Mouse (Mus musculus): ENCODE measurements around the gene Etnppl.

Gene Etnppl

GRCm38 (mm10) chr3:130677671-130678460, 60.6 kb downstream of the Etnppl start:
- no peak for DNase-seq (ENCODE audit: low spot score)

GRCm38 (mm10) chr3:130681226-130681625, 64.0 kb downstream of the Etnppl start:
- no peak for DNase-seq (ENCODE audit: low spot score)

DNA sequence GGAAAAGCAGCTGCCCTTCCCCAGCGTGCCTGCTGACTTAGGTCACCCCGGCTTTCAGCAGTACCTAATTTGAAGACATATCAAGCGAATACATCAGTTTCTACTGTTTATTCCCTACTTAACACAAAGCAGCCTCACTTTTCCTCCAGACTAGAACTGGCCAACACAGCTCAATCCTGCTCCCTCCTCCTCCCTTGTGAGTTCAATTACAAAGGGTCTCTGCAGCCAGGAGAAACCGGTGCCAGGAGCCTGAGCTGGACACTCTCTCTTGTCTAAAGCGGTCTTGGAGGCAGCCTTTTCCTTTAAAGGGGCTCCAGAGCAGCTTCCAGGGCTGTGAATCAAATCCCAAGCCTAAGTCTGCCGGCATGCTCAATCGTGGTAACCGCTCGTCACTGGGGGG, 64.9 kb downstream of the Etnppl start:
- DNase-seq (ENCODE audit: low spot score): no peak

DNA sequence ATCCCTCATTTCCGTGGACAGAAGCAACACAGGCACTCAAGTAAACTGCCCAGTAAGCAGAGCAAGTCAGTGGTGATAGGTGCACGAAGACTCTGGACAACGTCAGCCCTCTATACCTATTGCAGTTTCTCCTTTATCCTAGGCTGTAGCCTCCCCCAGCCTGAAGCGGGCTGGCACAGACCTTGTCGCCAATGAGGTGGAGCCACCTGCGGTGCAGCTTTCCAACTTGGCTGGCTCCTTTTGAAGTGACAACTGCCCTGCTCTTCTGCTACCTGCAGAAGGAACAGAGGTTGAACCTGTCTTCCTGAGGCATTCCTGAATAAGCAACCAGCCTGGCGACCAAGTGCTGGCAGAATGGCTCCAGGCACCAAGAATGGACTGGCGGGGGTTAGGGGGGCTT, 66.6 kb downstream of the Etnppl start:
- no peak for DNase-seq (ENCODE audit: low spot score)

DNA sequence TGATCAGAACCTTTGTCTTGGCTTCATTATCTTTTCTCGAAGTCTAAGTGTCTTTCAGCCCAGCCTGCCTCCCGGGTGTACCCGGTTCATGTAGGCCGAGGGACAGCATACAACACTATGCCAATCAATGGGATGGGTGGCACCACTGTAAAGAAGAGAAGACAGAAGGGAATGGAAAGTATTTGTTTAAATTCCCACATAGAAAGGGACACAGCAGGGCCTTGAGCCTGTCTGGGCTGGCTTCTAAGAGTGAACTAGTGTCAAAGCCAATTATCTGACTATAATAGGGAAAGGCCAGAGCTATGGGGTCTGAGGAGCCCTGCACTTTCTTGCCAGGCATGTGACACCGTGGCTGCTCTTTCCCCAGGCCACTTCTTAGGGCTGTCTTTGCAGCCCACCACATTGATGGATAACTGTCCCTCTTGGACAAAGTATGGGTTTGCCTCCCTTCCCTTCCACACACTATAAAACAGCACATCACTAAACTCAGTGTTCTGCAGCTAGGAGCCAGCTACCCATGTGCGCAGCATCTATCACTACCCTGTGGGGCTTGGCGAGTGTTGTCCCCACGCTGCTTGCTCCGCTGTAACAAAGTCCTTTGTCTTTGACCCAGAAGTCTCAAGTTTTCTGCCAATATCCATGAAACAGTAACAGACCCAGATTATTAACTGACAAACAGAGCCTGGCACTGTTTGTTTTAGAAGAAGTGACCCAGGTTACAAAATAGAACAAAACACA, 67.2 kb downstream of the Etnppl start:
- DNase-seq (ENCODE audit: low spot score): no peak

DNA sequence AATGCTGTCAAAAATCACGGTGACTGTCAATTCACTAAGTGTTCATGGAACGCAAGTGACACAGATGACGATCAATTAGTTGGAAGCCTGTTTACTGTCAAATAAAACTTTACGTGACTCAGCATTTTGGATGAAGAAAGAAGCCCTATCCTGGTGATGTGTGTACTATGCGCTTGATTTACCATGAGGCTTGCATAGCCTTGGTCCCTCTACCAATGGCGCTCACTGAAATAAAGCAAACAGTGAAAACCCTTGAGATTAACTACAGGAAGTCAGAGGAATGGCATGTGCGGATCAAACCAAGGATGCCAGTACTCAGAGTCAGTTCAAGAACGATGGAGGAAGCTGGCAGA, 67.7 kb downstream of the Etnppl start:
- no peak for DNase-seq (ENCODE audit: low spot score)

GRCm38 (mm10) chr3:130687051-130687450, 69.8 kb downstream of the Etnppl start:
- DNase-seq (ENCODE audit: low spot score): no peak
